Mouse (Mus musculus): Measurements from ENCODE around the gene Hoxb1. TPM values are rescaled to one million over a fixed set of nuclear protein-coding genes. Genes with fewer than 3 reads are reported as not detected.
A peak's percentile ranks its signal among the peaks of the same experiment; 100 is the strongest.

Gene Hoxb1
- polyA plus RNA-seq, 1 experiment from 2014 or later, result 0.21 TPM

GRCm38 (mm10) chr11:96366092-96367041 lies 815 bp downstream of the Hoxb1 start:
- H3K9me3 ChIP-seq (ENCODE audit: control insufficient read depth, low read length), result no peaks in the 10 kb centered on the region
- H3K4me3 ChIP-seq (ENCODE audit: low read length), result peak overlapping the region; percentile 14
- H3K4me1 ChIP-seq (ENCODE audit: control insufficient read depth, insufficient read depth, low read depth, low read length), result no peaks in the 10 kb centered on the region; the same call in 1 of the 2 replicates
- no peak for ATAC-seq
- H3K4me2 ChIP-seq (ENCODE audit: low read length), result peak overlapping the region; percentile 38
- H3K27me3 ChIP-seq (replicated peaks; ENCODE audit: control insufficient read depth, insufficient read depth, low read length), result peaks cover 61% of the 10 kb centered on the region
- 5% methylated on average over 47 of the region's 47 CpGs for WGBS
- no peak overlapping the region for H3K27ac ChIP-seq (ENCODE audit: low read depth, low read length)
- no peaks in the 10 kb centered on the region for H3K36me3 ChIP-seq (ENCODE audit: control insufficient read depth, insufficient read depth, low read length)
- H3K9ac ChIP-seq (ENCODE audit: low read depth, low read length), result no peak overlapping the region; the same call in 1 of the 2 replicates

- Histone ChIP-seq H3K9me3 (ENCODE audit: control insufficient read depth, low read length) (no peaks in the 10 kb centered on the region), H3K36me3 (ENCODE audit: control insufficient read depth, insufficient read depth, low read length) (no peaks in the 10 kb centered on the region), H3K9ac (ENCODE audit: low read depth, low read length) (no peak overlapping the region), H3K27me3 (replicated peaks; ENCODE audit: control insufficient read depth, insufficient read depth, low read length) (peaks cover 59% of the 10 kb centered on the region), H3K27ac (ENCODE audit: low read depth, low read length) (no peak overlapping the region), H3K4me1 (ENCODE audit: control insufficient read depth, insufficient read depth, low read depth, low read length) (no peaks in the 10 kb centered on the region; the same call in 1 of the 2 replicates), H3K4me3 (ENCODE audit: low read length) (no peak overlapping the region), H3K4me2 (ENCODE audit: low read length) (no peak overlapping the region; the same call in 1 of the 2 replicates)
- 20% methylated on average over 6 of the region's 6 CpGs for WGBS
- ATAC-seq, result no peak
These were observed 1.6 kb downstream of the Hoxb1 start for GRCm38 (mm10) chr11:96367141-96367540.

- 23% methylated on average over 5 of the region's 5 CpGs for WGBS
- H3K9ac ChIP-seq (ENCODE audit: low read depth, low read length), result no peak overlapping the region
- peaks cover 57% of the 10 kb centered on the region for H3K27me3 ChIP-seq (replicated peaks; ENCODE audit: control insufficient read depth, insufficient read depth, low read length)
- ATAC-seq, result no peak
- H3K27ac ChIP-seq (ENCODE audit: low read depth, low read length), result no peak overlapping the region
- no peak overlapping the region for H3K4me2 ChIP-seq (ENCODE audit: low read length)
- H3K4me3 ChIP-seq (ENCODE audit: low read length), result no peak overlapping the region
- H3K4me1 ChIP-seq (ENCODE audit: control insufficient read depth, insufficient read depth, low read depth, low read length), result no peaks in the 10 kb centered on the region; the same call in 1 of the 2 replicates
- H3K36me3 ChIP-seq (ENCODE audit: control insufficient read depth, insufficient read depth, low read length), result no peaks in the 10 kb centered on the region
- H3K9me3 ChIP-seq (ENCODE audit: control insufficient read depth, low read length), result no peaks in the 10 kb centered on the region
These were observed 3.1 kb downstream of the Hoxb1 start for GRCm38 (mm10) chr11:96368686-96369085.

GRCm38 (mm10) chr11:96369140-96369539 lies 3.6 kb downstream of the Hoxb1 start:
- Histone ChIP-seq H3K4me3 (ENCODE audit: low read length) (no peak overlapping the region), H3K4me1 (ENCODE audit: control insufficient read depth, insufficient read depth, low read depth, low read length) (no peaks in the 10 kb centered on the region; the same call in 1 of the 2 replicates), H3K9me3 (ENCODE audit: control insufficient read depth, low read length) (no peaks in the 10 kb centered on the region), H3K4me2 (ENCODE audit: low read length) (no peak overlapping the region), H3K9ac (ENCODE audit: low read depth, low read length) (no peak overlapping the region), H3K27ac (ENCODE audit: low read depth, low read length) (no peak overlapping the region), H3K36me3 (ENCODE audit: control insufficient read depth, insufficient read depth, low read length) (no peaks in the 10 kb centered on the region), H3K27me3 (replicated peaks; ENCODE audit: control insufficient read depth, insufficient read depth, low read length) (peaks cover 53% of the 10 kb centered on the region)
- no peak for ATAC-seq
- WGBS, result 20% methylated on average over 7 of the region's 7 CpGs

GRCm38 (mm10) chr11:96371726-96372125 lies 6.2 kb downstream of the Hoxb1 start:
- no peak for ATAC-seq
- WGBS, result 29% methylated on average over 3 of the region's 3 CpGs
- Histone ChIP-seq H3K9me3 (ENCODE audit: control insufficient read depth, low read length) (no peaks in the 10 kb centered on the region), H3K4me1 (ENCODE audit: control insufficient read depth, insufficient read depth, low read depth, low read length) (no peaks in the 10 kb centered on the region), H3K9ac (ENCODE audit: low read depth, low read length) (no peak overlapping the region), H3K4me3 (ENCODE audit: low read length) (no peak overlapping the region), H3K36me3 (ENCODE audit: control insufficient read depth, insufficient read depth, low read length) (no peaks in the 10 kb centered on the region), H3K4me2 (ENCODE audit: low read length) (no peak overlapping the region), H3K27me3 (replicated peaks; ENCODE audit: control insufficient read depth, insufficient read depth, low read length) (peaks cover 49% of the 10 kb centered on the region), H3K27ac (ENCODE audit: low read depth, low read length) (no peak overlapping the region)

- Histone ChIP-seq H3K9me3 (ENCODE audit: control insufficient read depth, low read length) (no peaks in the 10 kb centered on the region), H3K4me1 (ENCODE audit: control insufficient read depth, insufficient read depth, low read depth, low read length) (no peaks in the 10 kb centered on the region), H3K4me2 (ENCODE audit: low read length) (no peak overlapping the region), H3K36me3 (ENCODE audit: control insufficient read depth, insufficient read depth, low read length) (no peaks in the 10 kb centered on the region), H3K27ac (ENCODE audit: low read depth, low read length) (no peak overlapping the region), H3K4me3 (ENCODE audit: low read length) (no peak overlapping the region), H3K9ac (ENCODE audit: low read depth, low read length) (no peak overlapping the region), H3K27me3 (replicated peaks; ENCODE audit: control insufficient read depth, insufficient read depth, low read length) (peaks cover 48% of the 10 kb centered on the region)
- ATAC-seq, result no peak
- WGBS, result 14% methylated on average over 3 of the region's 3 CpGs
These were observed 7.0 kb downstream of the Hoxb1 start for GRCm38 (mm10) chr11:96372519-96372918.

GRCm38 (mm10) chr11:96374810-96375209 lies 9.3 kb downstream of the Hoxb1 start:
- Histone ChIP-seq H3K4me2 (ENCODE audit: low read length) (no peak overlapping the region), H3K9me3 (ENCODE audit: control insufficient read depth, low read length) (no peaks in the 10 kb centered on the region), H3K9ac (ENCODE audit: low read depth, low read length) (no peak overlapping the region), H3K4me3 (ENCODE audit: low read length) (no peak overlapping the region), H3K27ac (ENCODE audit: low read depth, low read length) (no peak overlapping the region), H3K4me1 (ENCODE audit: control insufficient read depth, insufficient read depth, low read depth, low read length) (no peaks in the 10 kb centered on the region), H3K36me3 (ENCODE audit: control insufficient read depth, insufficient read depth, low read length) (no peaks in the 10 kb centered on the region), H3K27me3 (replicated peaks; ENCODE audit: control insufficient read depth, insufficient read depth, low read length) (peaks cover 31% of the 10 kb centered on the region)
- ATAC-seq, result no peak
- 26% methylated on average over 7 of the region's 7 CpGs for WGBS

- WGBS, result 78% methylated on average over 5 of the region's 5 CpGs
- Histone ChIP-seq H3K27me3 (replicated peaks; ENCODE audit: control insufficient read depth, insufficient read depth, low read length) (no peaks in the 10 kb centered on the region), H3K4me2 (ENCODE audit: low read length) (no peak overlapping the region), H3K36me3 (ENCODE audit: control insufficient read depth, insufficient read depth, low read length) (no peaks in the 10 kb centered on the region), H3K4me3 (ENCODE audit: low read length) (no peak overlapping the region), H3K9me3 (ENCODE audit: control insufficient read depth, low read length) (no peaks in the 10 kb centered on the region), H3K9ac (ENCODE audit: low read depth, low read length) (no peak overlapping the region), H3K27ac (ENCODE audit: low read depth, low read length) (no peak overlapping the region), H3K4me1 (ENCODE audit: control insufficient read depth, insufficient read depth, low read depth, low read length) (no peaks in the 10 kb centered on the region)
- ATAC-seq, result no peak
These were observed 17.8 kb downstream of the Hoxb1 start for GRCm38 (mm10) chr11:96383381-96383780.

- ATAC-seq, result no peak
- H3K9ac ChIP-seq (ENCODE audit: low read depth, low read length), result no peak overlapping the region
- H3K27me3 ChIP-seq (replicated peaks; ENCODE audit: control insufficient read depth, insufficient read depth, low read length), result no peaks in the 10 kb centered on the region
- H3K36me3 ChIP-seq (ENCODE audit: control insufficient read depth, insufficient read depth, low read length), result no peaks in the 10 kb centered on the region
- no peaks in the 10 kb centered on the region for H3K9me3 ChIP-seq (ENCODE audit: control insufficient read depth, low read length)
- no peak overlapping the region for H3K4me3 ChIP-seq (ENCODE audit: low read length)
- H3K4me1 ChIP-seq (ENCODE audit: control insufficient read depth, insufficient read depth, low read depth, low read length), result no peaks in the 10 kb centered on the region
- no peak overlapping the region for H3K27ac ChIP-seq (ENCODE audit: low read depth, low read length)
- H3K4me2 ChIP-seq (ENCODE audit: low read length), result no peak overlapping the region
- 81% methylated on average over 2 of the region's 2 CpGs for WGBS
These were observed 22.1 kb downstream of the Hoxb1 start for GRCm38 (mm10) chr11:96387635-96388034.
